Mouse (Mus musculus) adrenal gland, adult 8-10 months (tissue): ENCODE results near the gene Tecr. TPM values are rescaled to one million over a fixed set of nuclear protein-coding genes. Genes with fewer than 3 reads are reported as not detected.
A peak's percentile ranks its signal among the peaks of the same experiment; 100 is the strongest.

Experiments used
- DNase-seq: peaks from one replicate; pipeline ENCODE4 v3.0.0; 2022
- total RNA-seq, 4 experiments: library from RNA; stranded (reverse); gene quantifications; 2 replicates each; pipeline ENCODE4 v1.2.4; 2022

Tecr gene
- 100 to 1,000 TPM; 432 to 499 (median 449) TPM for total RNA-seq

GRCm38 (mm10) chr8:83607661-83608397, at the start of gene Tecr, which contains the start of gene Dnajb1:
Gene Tecr (minus strand): TSS chr8:83607971.
Gene Dnajb1 (plus strand): TSS chr8:83608193.
- peak; percentile 100 for DNase-seq

GRCm38 (mm10) chr8:83656484-83657246, 48.9 kb upstream of the Tecr start:
- no peak for DNase-seq

GRCm38 (mm10) chr8:83656043-83656442, 48.3 kb upstream of the Tecr start:
- DNase-seq: no peak

GRCm38 (mm10) chr8:83654725-83655124, 47.0 kb upstream of the Tecr start:
- DNase-seq: no peak

DNA sequence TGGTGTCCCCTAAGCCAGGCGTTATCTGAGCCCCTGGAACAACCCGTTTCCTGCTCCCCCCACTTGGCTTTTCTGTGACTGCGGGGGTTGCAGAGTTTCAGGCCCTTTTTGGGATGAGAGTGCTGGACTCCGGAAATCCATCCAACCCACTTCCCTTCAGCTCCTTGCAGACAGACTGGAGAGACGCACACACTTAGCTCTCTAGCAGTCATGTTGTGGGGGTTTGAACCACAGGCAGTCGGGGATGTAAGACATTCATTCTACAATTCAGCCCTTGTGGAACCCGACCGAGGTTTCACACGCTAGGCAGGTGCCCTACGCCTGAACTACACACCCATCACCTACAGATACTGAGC, 45.9 kb upstream of the Tecr start:
- DNase-seq: no peak

GRCm38 (mm10) chr8:83652744-83653661, 45.2 kb upstream of the Tecr start:
- DNase-seq: no peak

DNA sequence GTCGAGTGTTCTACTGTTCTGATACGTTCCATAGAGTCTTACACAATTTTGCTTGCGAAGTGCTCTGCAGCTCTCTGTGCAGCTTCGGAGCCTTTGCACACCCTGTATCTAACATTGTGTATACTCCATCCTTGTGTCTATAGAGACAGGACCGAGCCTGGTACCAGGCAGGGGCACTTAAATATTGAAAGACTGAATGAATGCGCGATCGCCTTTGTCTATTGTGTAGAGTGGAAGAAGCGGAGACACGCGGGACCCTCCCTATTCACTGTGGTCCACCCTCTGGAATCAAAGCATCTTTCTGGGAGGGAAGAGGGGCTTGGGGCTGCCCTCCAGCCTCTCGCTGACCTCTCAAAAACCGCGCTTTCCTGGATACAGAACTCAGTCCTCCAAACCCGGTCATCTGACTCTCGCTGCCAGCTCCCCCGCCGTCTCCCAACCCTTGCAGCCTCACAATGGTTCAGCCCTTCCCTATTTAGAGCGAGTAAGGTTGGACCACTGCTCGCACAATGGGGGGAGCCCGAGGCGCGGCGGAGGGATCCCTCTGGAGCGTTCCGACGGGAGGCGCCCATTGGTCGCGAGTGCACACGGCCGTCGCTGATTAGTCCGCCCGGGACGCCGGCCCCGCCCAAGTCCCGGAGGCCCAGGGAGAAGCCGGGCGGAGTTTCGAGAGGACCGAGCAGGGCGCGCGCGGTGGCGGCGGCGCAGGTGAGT, 44.4 kb upstream of the Tecr start, which contains the start of gene Gipc1:
Gene Gipc1, plus strand, starts transcription at position 648 of the 714 bp plus-strand sequence.
- DNase-seq: peak; percentile 96

- no peak for DNase-seq
Observed at GRCm38 (mm10) chr8:83649699-83650098, 41.9 kb upstream of the Tecr start.

- DNase-seq: no peak
Observed at GRCm38 (mm10) chr8:83648031-83648430, 40.3 kb upstream of the Tecr start.

DNA sequence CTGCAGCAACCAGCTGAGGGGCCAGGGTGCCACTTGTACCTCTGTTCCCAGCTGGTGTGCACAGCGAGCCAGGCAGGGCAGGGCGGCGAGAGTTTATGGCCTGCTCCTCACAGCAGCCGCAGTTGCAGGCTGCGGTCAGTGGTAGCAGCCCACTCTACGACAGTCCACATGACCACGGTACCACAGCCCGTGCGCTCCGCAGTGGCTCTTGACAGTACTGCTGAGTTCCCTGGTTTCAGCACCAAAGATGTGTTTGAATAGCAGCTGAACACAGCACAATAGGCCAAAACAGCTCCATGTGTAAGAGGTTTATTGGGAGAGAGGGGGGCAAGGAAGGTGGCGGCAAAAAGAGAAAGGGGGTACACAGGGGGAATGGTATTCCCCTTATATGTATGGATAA, 39.7 kb upstream of the Tecr start:
- DNase-seq: no peak

DNA sequence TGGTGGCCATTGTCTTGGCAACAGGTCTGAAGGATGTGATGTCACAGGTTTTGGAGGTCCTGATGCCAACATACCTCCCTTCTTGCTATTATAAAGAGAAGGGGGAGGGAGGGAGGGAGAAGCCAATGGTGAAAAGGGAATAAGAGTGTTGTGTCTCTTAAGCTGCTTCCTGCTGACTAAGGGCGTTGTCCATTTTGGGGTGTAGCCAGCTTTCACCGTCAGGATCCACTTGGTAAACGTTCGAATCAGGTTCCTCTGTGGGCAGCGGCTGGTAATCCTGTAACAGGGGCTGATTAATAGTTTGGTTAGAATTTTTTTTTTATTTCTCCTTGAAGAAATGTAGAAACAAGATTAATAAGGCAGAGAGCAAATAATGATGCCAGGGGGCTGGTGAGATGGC, 31.9 kb upstream of the Tecr start:
- no peak for DNase-seq

- no peak for DNase-seq
Observed at GRCm38 (mm10) chr8:83638856-83639255, 31.1 kb upstream of the Tecr start.

DNA sequence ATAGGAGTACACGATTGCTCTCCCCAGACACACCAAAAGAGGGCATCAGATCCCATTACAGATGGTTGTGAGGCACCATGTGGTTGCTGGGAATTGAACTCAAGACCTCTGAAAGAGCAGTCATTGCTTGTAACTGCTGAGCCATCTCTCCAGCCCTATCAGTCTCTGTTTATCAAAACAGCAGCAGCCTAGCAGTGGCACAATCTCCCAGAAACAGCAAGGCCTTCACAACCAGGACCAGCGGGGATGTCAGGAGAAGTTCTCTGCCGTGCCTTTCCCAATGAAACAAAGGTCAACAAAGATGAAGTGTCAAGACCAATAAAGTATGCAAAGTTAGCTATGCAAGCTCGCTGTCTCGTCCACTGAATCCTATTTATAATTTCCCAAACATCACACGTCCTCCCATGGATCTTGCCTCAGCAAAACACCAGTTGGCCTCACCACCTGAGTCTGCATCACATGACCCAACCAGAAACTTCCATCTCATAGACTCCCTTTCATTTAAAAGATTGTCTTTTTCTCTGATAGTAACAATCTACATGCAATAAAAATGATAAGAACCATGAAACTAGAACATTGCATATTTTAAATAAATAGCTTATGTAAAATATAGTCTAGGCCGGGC, 24.4 kb upstream of the Tecr start:
- no peak for DNase-seq

GRCm38 (mm10) chr8:83625676-83626299, 18.0 kb upstream of the Tecr start:
- DNase-seq: no peak

- no peak for DNase-seq
Observed at GRCm38 (mm10) chr8:83624739-83625138, 17.0 kb upstream of the Tecr start.

DNA sequence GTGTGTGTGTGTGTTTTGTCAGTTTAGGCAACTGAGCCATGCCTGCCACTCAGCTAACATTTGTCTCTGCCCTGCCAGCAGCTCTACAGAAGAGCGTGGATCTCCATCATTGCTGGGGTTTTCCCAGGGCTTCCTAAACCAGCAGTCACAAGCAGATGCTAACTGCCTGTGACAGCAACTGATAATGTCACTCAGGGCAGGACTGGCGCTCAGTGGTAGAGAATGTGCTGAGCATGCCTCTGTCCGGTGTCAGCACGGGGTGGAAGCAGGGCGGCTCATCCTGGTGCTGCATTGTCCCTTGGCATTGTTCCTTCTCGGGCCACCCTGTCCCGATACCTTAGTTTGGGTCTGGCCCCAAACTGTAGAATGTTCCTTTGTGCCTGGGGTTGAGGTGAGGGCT, 15.8 kb upstream of the Tecr start:
- DNase-seq: no peak

- DNase-seq: peak; percentile 69
Observed at GRCm38 (mm10) chr8:83622389-83622989, 14.7 kb upstream of the Tecr start.

GRCm38 (mm10) chr8:83621691-83622388, 14.1 kb upstream of the Tecr start:
- no peak for DNase-seq

DNA sequence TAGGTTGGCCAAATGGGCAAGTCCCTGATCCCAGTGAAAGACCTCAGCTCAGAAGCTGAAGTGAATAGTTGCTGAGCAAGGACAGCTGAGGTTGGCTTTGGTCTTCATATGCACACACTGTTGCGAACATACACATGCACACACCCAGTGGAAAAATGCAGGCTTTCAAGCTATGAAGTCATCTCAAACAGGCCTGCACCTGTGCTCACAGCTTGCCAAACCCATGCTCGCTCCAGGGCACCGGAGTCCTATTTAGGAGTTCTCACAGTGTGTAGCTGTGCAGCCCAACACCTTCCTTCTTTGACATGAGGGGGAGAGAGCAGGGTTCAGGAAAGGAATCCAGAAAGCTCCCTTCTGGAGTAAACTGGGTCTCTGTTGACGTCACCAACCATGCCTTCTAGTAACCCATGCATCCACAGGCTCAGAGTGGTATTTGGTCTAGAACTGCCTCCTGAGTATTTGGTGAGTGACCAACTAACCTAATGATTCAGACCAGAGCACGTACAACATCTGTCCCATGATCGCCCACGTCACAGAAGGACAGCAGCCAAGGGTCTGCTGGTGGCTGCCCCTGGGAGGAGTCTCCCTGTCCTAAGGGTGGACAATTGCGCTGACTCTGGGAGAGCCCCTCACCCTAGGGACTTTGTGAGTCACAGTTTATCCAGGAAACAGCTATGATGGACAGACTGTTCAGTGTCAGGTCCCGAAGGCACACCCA, 12.0 kb upstream of the Tecr start:
- DNase-seq: no peak
